Mouse (Mus musculus) cortical plate, adult 2 months (tissue): ENCODE data around the gene Ugt1a6a.

ENCODE experiments used
- CTCF ChIP-seq: fragments of 200-500 bp; IDR thresholded peaks from 2 replicates; pipeline ENCODE4 v1.5.1; 2011; ENCODE audit warnings: mild to moderate bottlenecking, control low read depth, low read length; ENCODE audit not compliant: insufficient read depth; ENCODE audit errors: extremely low read depth
- POLR2A ChIP-seq: fragments of 200-500 bp; IDR thresholded peaks from 2 replicates; pipeline ENCODE4 v1.6.1; 2011; ENCODE audit warnings: mild to moderate bottlenecking, low read length, control low read depth; ENCODE audit not compliant: insufficient read depth; ENCODE audit errors: extremely low read depth

DNA sequence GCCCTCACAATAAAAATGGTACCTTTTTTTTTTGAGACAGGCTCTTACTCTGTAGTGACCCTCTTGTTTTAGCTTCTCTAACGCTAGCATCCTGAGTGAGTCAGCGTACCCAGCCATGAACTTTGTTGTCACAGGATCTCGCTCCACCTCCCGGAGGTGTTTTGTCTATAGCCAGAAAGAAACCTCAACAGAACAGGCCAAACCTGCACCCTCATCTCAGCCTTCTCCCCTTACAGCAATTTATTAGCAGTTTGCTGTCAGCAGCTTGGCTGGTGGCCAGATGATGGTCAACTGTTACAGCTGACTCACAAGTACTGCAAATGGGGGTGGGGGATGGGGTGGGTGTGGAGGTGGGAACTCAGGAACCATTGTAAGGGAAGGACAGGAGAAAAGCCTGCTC is 127.6 kb downstream of the Ugt1a6a start:
- TF ChIP-seq CTCF (no peak), POLR2A (no peak)
